Mouse (Mus musculus): Measurements from ENCODE around the gene Rabac1.

Gene Rabac1

GRCm38 (mm10) chr7:24930475-24930874 is 42.1 kb downstream of the Rabac1 start:
- no peak for DNase-seq (ENCODE audit: low spot score)

All from testis, postnatal 14 days (tissue).